Mouse (Mus musculus): ENCODE data around the gene Tsnax.

Gene Tsnax

GRCm38 (mm10) chr8:125080388-125081344 lies 67.9 kb downstream of the Tsnax start:
- DNase-seq (ENCODE audit: low spot score in 2 of 2), result no peak

GRCm38 (mm10) chr8:125083746-125084145 lies 70.9 kb downstream of the Tsnax start:
- peak; percentile 37 to 63 for DNase-seq (ENCODE audit: low spot score in 2 of 2)

All from heart, adult 9 months (tissue).